13 mouse cellular contexts compared by ENCODE assay signal in genomic region chr8:91873232-91873631, GRCm38 (mm10).
A peak's percentile ranks its signal among the peaks of the same experiment; 100 is the strongest.
DNase-seq lines count a peak whose midpoint lies in the region; ATAC-seq and TF ChIP-seq lines count a peak whose summit lies in the region.
"Had no signal": no experiment of that assay in that cellular context is flagged by ENCODE, and none has a peak within 500 bp of the region (broad histone marks: within the 10 kb centered on the region; RNA-seq: fewer than 3 reads in every experiment).

No protein-coding gene starts in this region.

- peak overlapping the region; percentile 20; the same call in 1 of the 2 replicates for H3K27ac ChIP-seq in hindbrain, embryonic 13.5 days
- H3K27ac ChIP-seq in hindbrain, embryonic 10.5 days, result no peak overlapping the region
- H3K27ac ChIP-seq: layer of hippocampus, adult 2 months had no signal

- POLR2A ChIA-PET in Patski (lab: Charles Lee), result no interaction called here

- DNase-seq in hindbrain, embryonic 10.5 days (ENCODE audit: low spot score), result no peak
- DNase-seq in Patski (ENCODE audit: low read depth, low spot score), result peak; percentile 25
- peak; percentile 30 to 52 for DNase-seq in kidney, postnatal 25 days
- no peak for DNase-seq in urinary bladder, postnatal 10 days (ENCODE audit: low spot score)
- DNase-seq in layer of hippocampus, postnatal 14 days (ENCODE audit: low spot score in 2 of 2), result no peak
- DNase-seq: thymus, adult 2 months had no signal

- H3K4me2 ChIP-seq in hindbrain, embryonic 13.5 days, result no peak overlapping the region

- peaks cover 29% of the 10 kb centered on the region for H3K4me1 ChIP-seq in erythroblast, embryonic 14.5 days (ENCODE audit: control insufficient read depth)
- H3K4me1 ChIP-seq in hindbrain, embryonic 13.5 days (replicated peaks), result peaks cover 31% of the 10 kb centered on the region
- H3K4me1 ChIP-seq in hindbrain, embryonic 10.5 days (replicated peaks), result peaks cover 61% of the 10 kb centered on the region

- H3K4me3 ChIP-seq in erythroblast, embryonic 14.5 days (replicated peaks), result peak overlapping the region; percentile 46
- no peak overlapping the region for H3K4me3 ChIP-seq in hindbrain, embryonic 13.5 days
- H3K4me3 ChIP-seq in hindbrain, embryonic 10.5 days, result no peak overlapping the region
- H3K4me3 ChIP-seq: myocyte had no signal

- no peaks in the 10 kb centered on the region for H3K9me3 ChIP-seq in erythroblast, embryonic 14.5 days (ENCODE audit: control insufficient read depth, low read length)
- no peaks in the 10 kb centered on the region for H3K9me3 ChIP-seq in hindbrain, embryonic 13.5 days
- H3K9me3 ChIP-seq in hindbrain, embryonic 10.5 days, result no peaks in the 10 kb centered on the region
- H3K9me3 ChIP-seq: embryonic facial prominence, embryonic 10.5 days had no signal

- ATAC-seq in erythroblast, adult 5-6 weeks (replicated peaks; ENCODE audit: low FRiP score, poor library complexity, severe bottlenecking), result no peak
- no peak for ATAC-seq in hindbrain, embryonic 13.5 days (ENCODE audit: low FRiP score)
- ATAC-seq in Patski, result no peak

- H3K36me3 ChIP-seq in erythroblast, embryonic 14.5 days (ENCODE audit: control insufficient read depth), result no peaks in the 10 kb centered on the region
- no peaks in the 10 kb centered on the region for H3K36me3 ChIP-seq in hindbrain, embryonic 13.5 days
- no peaks in the 10 kb centered on the region for H3K36me3 ChIP-seq in hindbrain, embryonic 10.5 days
- H3K36me3 ChIP-seq: embryonic facial prominence, embryonic 10.5 days had no signal

- H3K9ac ChIP-seq in hindbrain, embryonic 13.5 days, result no peak overlapping the region

- 46% methylated on average over 5 of the region's 5 CpGs for WGBS in hindbrain, embryonic 13.5 days
- WGBS in hindbrain, embryonic 10.5 days, result 55% methylated on average over 5 of the region's 5 CpGs

- in situ Hi-C loops in Patski (cut with MboI; ENCODE audit: low pct_unique_long_range_greater_than_20kb), result no loop called here

- no peak for TF ChIP-seq CTCF in Patski (IDR thresholded peaks at IDR 0.05)

- H3K27me3 ChIP-seq in erythroblast, embryonic 14.5 days (ENCODE audit: control insufficient read depth), result peaks cover 3% of the 10 kb centered on the region; the same call in 1 of the 2 replicates
- H3K27me3 ChIP-seq in hindbrain, embryonic 13.5 days, result peaks cover 77% of the 10 kb centered on the region
- peaks cover 83% of the 10 kb centered on the region for H3K27me3 ChIP-seq in hindbrain, embryonic 10.5 days (ENCODE audit: insufficient read depth, poor library complexity, severe bottlenecking)
- peaks cover 7% of the 10 kb centered on the region for H3K27me3 ChIP-seq in Patski
- H3K27me3 ChIP-seq: CH12.LX had no signal

- CTCF ChIA-PET in Patski (lab: Charles Lee), result no interaction called here

Comparison
In these comparisons a context has a peak if more than half of its experiments do, and no peak if none do; other contexts are left out.
1. DNase-seq: peak in Patski (single experiment) and kidney, postnatal 25 days (2 of 2); none in hindbrain, embryonic 10.5 days (single experiment), urinary bladder, postnatal 10 days (single experiment) and layer of hippocampus, postnatal 14 days (0 of 2).